Mouse (Mus musculus): ENCODE measurements around the gene Edn2.

Edn2 gene

DNA sequence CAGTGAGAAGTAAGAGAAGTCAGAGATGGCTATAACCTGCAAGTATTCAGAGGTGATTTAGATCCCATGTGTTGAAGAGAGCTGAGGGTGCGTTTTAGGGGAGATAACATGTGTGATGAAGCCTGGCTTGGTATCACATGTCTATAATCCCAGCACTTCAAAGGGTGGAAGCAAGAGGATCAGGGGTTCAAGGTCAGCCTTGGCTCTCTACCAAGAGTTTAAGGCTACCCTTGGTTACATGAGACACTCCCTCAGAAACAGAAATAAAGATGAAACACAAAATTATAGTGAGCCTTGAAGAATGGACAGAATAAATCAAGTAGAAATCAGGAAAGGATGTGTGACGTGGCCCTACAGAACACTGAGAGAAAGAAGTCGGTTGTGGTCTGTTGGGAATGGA is 7.3 kb upstream of the Edn2 start:
- DNase-seq (ENCODE audit: low spot score in 2 of 2): no peak

DNA sequence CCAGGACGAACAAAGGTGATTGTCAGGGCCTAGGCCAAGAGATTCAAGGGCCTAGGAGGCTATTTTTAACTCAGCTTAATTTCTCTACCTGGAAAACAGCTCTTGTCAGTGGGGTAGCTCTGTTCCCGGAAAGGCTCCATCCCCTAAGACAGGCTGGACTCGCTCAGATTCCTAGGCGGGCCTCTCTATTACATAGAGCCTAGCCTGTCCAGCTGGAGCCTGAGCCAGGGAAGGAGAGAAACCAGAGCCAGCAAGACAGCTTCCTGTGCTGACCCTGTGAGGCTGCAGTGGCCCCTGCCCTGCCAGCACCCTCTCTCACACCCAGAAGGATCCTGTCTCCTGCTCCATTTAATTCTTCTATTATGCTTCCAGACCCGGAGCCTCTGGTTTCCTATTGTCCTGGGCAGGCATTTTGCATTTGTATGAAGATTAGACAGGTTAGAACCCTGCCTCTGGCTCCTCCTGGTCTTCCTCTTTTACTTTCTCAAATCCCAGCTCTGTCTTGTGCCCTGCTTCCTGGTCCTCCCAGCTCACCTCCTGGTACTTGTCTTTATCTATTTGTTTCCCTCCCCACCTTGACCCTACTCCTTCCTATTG is 2.2 kb upstream of the Edn2 start:
- DNase-seq (ENCODE audit: low spot score in 2 of 2): no peak

DNA sequence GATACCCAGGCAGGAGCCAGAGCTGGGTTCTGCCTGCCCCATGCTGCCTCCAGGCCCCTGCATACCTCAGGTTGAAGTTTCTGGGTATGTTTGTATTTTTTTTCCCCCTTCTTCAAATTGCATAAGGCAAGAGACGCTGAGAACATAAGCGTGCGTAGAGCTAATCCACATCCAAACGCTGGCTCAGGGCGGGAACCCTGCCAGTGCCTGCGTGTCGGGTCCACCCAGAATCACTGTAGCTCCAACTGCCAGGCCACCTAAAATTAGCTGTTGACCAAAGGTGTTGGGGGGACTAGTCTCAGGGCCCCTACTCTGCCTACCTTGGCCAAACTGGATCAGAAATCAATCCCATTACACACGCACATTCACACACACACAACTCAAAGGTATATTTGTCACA is 1.6 kb downstream of the Edn2 start:
- DNase-seq (ENCODE audit: low spot score in 2 of 2): no peak

DNA sequence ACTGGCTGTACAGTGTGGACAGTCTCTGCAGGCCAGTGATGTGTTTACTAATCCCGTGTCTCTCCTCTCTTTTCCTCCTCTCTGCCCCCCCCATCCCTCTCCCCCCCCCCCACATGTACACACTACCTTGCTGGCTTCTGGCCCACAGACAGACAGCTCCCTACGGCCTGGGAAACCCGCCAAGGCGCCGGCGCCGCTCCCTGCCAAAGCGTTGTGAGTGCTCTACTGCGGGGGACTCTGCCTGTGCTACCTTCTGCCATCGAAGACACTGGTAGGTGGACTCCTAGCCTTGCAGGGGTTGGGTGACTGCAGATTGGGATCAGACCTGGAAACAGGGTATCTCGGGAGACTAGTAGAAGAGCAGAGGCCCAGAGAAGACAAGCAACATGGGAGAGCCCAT is 2.2 kb downstream of the Edn2 start:
- DNase-seq (ENCODE audit: low spot score in 2 of 2): peak in 1 of 2 experiments; percentile 66

DNA sequence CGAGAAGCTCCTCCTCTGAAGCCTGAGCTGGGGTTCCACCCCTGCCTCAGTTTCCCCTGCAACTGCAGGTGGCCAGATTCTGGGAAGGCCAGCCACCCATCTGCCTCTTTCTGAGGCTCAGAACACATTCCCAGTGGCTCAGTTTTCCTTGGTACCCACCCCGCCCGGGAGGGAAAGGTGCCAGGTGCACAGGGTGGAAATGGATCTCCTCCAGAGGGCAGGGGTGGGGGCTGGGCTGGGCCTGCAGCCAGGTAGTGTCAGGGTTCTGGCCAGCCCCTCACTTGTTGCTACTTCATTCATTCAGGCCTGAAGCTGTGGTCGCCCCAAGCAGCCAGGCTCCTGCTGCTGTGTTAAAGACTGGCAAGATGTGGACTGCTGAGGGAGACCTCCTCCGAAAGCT is 3.3 kb downstream of the Edn2 start:
- no peak for DNase-seq (ENCODE audit: low spot score in 2 of 2)

DNA sequence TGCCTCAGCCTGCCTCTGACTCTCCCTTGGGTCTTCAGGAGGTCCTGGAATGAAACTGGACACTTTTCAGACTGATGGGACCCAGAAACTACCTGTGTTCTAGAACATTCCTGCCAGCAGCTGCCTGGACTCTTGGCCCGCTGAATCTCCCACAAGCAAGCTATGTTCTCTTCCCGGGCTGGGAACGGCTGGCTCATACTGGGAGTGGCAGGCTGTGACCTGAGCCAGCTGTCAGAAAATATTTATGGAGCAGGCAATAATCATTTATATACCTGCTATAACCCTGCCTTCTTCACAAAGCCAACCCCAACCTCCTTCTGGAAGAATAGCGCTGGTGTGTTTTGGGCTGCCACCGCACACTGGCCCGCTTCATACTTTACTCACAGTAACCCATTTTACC is 6.8 kb downstream of the Edn2 start:
- DNase-seq (ENCODE audit: low spot score in 2 of 2): no peak

DNA sequence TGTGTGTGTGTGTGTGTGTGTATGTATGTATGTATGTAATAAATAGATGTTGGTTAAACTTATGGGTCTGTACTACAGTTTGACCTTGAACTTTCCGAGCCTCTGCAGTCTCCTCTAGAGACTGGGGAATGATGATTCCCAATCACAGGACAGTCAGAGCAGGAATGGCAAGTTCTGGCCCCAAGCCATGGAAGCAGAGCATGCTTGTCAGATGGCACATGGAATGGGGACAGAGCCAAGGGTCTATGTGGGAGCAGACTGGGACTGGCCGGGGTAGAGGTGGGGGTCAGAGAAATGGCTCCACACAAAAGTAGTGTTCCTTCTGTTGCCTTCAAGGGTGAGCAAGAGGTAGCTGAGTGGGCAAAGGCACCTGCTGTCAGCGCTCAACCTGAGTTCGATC is 7.3 kb downstream of the Edn2 start:
- no peak for DNase-seq (ENCODE audit: low spot score in 2 of 2)

DNA sequence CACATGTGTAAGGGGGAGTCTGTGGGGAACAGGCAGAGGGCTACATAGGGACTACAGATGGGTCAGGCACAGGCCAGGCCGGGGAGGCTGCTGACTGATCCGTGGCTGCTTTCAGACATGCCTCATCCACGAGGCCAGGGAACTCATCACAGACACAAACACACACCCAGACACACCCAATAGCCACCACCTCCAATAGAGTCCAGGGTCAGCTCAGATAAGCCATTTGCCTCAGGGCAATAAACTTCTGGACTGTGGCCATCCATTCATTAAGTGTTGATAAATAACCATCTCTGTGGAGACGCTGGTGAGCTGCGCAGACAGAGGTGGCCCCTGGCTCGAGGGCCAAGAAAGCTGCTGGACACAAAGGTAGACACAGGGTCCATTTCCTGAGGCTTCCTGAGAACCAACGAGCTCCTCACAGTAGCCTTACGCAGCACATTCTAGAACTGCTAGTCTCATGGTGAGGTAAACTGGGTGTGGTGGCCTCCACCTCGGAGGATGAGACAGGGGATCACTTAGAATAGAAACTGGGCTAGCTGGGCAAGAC is 9.5 kb downstream of the Edn2 start:
- no peak for DNase-seq (ENCODE audit: low spot score in 2 of 2)

DNA sequence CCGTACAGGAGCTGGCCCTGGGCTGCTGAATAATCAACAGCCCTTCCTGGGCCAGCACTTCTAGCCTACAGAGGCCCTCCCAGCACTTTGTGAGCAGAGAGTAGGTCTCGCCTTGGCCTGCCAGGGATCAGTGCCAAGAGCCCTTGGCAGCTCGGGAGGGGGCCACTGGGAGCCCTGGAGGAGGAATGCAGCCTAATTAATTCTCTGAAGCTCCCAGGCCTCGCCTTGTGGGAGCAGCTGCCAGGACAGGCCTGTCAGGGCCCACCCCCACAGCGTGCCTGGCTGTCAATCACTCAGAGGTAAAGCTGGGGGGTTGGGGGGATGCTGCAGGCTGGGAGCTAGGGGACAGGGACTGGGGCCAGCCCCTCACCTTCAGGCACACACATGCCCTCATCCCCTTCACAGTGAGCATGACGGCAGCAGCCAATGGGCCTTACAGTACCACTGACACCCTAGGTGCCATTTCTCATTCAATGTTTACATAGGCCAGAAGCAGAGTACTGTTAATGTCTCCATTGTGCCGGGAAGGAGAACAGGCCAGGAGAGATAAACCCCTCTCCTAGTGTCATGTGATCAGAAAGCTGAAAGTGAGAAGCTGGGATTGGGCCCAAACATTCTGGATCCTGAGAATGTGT is 11.2 kb downstream of the Edn2 start:
- DNase-seq (ENCODE audit: low spot score in 2 of 2): peak in 1 of 2 experiments; percentile 54

DNA sequence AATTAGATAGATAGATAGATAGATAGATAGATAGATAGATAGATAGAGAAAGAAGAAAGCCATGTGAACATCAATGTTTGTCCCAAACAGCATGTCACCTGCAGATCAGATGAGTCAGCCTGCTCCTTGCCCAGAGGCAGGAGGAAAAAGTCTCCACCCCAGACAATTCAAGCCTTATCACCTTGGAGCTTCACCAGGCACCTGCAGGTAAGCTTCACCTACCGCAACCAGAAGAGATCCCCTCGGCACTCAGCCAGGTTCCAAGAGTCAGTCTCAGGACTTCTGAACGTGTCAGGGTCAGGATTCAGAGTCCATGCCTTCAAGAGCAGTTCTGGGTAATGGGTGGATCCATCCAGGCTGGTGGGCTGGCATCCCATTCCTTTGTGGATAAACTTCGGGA is 18.1 kb downstream of the Edn2 start:
- DNase-seq (ENCODE audit: low spot score in 2 of 2): no peak

DNA sequence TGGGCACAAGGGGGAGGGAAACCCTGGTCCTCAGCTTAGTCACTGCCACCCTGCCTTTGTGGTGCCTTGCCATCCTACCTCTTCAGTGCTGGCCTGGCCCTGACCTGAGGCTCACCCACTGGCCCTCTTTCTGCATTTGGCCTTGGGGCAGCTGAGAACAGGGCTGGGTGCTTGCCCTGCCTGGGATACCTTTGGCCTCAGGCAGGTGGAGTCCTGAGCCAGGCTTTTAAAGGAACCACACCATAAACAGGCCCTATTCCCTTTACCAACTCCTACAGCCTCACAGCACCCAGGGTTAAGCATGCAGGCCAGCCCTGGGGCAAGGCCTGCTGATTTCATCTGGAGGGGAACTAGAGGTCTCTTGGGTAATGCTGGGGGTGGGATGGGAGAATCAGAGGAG is 19.5 kb downstream of the Edn2 start:
- no peak for DNase-seq (ENCODE audit: low spot score in 2 of 2)

DNA sequence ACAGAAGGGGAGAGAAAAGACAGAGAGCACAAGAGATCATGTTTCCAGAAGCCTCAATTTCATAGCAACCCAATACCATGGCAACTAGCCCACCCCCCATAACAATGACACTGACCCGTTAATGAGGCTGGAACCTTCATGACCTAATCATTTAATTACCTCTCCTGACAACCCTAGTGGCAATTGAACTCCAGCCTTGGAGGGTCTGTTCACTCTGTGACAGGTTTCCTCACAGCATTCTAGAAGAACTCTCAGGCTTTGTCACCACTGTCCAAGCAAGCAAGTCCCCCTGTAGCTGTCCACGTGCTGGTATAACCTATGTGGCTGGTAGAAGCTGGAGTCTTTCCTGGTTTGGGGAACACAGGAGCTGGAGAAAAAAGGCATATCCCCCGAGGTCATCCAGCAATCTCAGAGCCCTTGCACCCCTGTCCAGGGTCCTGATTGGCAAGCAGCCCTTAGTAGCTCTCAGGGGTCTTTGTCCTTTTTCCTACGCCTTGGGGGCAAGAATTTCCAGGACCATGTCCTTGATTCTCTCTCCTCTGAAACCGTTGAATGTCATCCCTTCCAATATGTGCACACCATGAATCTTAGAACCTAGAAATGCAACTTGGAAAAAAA is 23.5 kb downstream of the Edn2 start:
- DNase-seq (ENCODE audit: low spot score in 2 of 2): no peak

DNA sequence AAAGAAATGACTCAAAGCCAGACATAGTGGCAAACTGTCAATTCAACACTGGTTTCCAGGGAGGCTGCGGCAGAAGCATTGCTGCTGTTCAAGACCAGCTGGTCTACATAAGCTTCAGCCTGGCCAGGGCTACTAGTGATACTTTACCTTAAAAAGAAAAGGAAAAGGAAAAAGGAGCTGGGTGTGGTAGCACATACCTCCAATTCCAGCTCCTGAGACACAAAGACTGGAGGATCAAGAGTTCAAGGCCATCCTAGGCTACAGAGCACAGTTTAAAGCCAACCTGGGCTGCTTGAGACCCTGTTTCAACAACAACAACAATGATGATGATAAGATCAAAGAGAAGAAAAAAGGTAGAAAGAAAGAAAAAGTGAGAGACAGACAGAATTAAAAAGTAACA is 25.4 kb downstream of the Edn2 start:
- DNase-seq (ENCODE audit: low spot score in 2 of 2): no peak

DNA sequence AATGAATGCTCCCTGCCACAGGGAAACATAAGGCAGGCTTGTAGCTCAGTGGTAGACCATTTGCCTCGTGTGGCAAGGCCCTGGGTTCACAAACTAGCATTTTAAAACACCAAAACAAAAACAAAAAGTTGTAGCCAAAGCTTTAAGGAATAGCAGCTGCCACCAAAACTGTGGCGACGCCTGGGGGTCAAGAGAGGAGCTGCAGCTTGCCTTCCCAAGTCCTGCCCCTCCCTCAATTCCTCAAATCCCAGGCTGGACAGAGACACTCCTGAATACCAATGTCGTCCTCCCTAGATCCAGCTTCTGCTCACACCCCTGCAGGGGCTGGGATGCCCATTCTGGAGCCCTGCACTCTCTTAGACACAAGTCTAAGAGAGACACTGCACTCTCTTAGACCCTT is 25.9 kb downstream of the Edn2 start:
- DNase-seq (ENCODE audit: low spot score in 2 of 2): no peak

DNA sequence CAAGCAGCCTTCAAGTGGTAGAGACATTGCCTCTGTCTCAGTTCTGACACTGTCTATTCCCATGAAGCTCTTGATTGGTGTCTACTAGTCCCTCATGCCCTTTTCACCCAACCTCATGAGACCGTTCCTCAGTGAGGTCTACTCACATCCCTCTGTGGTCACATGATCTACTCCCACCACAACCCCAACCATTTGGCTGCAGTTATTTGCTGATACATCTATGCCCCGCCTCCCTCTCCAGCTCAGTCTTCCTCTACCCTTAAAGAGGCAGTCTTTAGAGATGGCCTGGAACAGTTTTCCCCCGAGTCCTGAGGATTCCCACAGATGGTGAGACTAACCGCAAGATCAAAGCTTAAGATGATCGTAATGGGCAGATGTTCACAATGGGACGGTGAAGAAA is 27.2 kb downstream of the Edn2 start:
- DNase-seq (ENCODE audit: low spot score in 2 of 2): no peak

DNA sequence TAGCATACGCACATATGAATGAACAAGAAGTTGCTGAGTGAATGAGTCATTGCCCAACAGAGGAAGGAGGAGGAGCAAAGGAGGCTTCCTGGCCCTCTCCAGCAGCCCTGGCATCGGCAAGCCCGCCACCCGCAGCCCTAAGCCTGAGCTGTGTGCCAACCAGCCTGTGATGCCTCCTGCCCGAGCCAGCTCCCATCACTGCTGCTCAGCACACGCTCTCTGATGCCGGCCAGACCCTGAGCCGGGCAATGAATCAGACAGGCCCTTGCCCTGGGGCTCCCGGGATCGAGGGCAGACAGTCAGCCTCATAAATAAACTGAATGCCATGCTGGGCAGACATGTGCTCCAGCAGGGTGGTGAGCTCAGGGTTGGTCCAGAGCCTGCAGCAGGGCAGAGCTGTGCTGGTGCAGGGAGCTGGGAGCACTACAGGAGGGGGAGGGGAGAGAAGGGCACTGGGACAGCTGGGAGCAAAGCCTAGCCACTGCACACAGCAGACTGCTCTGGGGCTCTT is 27.7 kb downstream of the Edn2 start:
- DNase-seq (ENCODE audit: low spot score in 2 of 2): peak; percentile 68 to 83

DNA sequence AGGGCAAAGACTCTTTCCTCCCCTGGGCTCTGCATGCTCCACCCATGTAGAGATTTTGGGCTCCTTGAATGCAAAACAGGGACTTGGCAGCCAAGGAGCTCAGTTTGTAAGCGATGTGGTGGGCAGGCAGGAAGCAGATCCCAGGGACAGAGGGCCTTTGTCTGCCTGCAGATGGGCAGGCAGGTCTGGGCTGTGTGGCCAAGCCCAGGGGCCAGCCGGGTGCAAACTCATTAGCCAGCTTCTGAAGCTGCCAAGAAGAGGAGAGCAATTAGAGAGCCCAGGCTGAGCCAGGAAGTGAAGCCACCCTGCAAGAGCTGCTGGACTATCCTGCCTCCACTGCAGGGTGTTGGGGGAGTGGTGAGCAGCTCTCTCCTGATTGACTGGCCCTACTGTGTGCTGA is 28.9 kb downstream of the Edn2 start:
- DNase-seq (ENCODE audit: low spot score in 2 of 2): peak; percentile 33 to 57

DNA sequence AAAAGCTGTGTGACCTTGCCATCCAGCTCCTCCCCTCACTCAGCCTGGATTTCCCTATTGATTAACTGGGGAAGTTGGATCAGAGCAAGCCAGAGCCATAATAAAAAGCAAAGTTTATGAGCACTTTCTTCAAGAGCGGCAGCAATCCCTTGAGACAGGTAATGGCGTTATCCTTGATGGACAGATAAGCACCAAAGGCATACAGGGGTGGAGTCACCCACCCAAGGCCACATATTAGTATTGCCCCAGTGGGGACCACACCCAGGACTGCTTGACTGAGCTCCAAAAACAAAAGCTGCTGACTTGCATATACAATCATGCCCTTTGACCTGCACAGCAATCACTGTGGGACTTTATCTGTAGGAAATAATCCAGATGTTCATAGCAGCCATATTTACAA is 31.0 kb downstream of the Edn2 start:
- no peak for DNase-seq (ENCODE audit: low spot score in 2 of 2)

DNA sequence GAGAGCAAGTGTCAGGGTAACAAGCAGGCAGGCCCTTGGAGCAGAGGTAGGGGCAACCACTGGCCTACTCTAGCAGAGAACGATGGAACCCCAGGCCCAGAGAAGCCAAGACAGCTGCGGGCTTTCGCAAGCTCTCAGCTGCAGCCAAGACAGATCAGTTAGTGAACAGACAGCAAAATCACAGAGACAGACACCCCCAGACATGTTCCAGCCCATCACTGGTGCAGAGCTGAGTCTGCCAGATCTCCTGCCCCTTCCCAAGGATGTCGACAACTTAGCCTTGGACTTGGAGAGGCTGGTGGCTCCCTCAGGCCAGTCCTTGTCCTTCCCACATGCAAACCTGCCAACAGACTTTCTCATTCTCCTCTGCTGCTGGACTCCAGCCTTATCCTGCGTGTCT is 33.0 kb downstream of the Edn2 start:
- DNase-seq (ENCODE audit: low spot score in 2 of 2): no peak

DNA sequence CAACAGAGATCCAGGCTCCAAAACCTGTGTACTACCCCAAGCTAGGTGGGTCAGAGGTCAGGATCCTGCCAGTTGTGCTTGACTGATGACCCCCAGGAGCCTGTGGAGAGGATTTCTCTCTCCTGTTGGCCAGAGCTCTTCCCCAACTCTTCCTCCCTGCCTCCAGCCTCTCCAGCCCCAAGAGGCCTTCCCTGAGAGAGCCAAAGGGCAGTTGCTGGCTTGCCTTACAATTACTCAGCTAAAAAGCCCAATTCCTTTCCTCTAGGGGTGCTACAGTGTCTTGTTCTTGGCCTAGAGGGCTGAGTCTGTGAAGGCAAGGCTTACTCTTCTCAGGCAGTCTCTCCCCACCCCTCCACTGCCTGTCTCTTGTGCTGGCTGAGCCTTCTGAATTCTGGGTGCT is 34.0 kb downstream of the Edn2 start:
- DNase-seq (ENCODE audit: low spot score in 2 of 2): no peak

DNA sequence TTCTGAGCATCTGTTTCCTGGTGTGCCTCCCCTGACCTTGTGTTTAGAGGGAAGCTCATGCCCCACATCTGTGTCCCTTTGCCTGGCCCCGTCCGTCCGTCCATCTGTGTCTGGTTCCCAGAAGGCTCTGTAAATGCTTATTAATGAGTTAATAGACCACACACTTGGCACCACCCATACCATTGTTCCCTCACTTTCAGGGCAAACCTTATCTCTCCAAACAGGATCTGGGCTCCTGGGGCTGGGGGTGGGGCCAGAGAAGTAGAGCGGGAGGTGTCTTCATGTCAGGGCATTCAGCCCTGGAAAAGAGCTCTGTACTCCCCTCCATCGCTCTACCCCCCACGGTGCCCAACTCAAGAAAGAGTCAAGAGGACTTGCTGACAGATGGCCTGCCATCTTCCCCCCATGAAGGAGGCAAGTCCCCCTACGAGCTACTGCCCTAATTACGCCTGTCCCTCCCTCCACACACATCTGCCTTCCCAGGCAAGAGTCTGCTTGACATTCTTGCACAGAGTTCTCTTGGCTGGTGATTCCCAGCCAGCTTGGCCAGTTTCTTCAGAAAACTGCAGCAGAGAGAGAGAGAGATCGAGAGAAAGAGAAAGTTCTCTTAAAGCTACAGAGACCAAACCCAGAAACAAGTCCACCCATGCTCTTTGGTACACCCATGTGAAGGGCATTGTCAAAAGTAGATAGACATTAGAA is 38.3 kb downstream of the Edn2 start:
- DNase-seq (ENCODE audit: low spot score in 2 of 2): no peak

DNA sequence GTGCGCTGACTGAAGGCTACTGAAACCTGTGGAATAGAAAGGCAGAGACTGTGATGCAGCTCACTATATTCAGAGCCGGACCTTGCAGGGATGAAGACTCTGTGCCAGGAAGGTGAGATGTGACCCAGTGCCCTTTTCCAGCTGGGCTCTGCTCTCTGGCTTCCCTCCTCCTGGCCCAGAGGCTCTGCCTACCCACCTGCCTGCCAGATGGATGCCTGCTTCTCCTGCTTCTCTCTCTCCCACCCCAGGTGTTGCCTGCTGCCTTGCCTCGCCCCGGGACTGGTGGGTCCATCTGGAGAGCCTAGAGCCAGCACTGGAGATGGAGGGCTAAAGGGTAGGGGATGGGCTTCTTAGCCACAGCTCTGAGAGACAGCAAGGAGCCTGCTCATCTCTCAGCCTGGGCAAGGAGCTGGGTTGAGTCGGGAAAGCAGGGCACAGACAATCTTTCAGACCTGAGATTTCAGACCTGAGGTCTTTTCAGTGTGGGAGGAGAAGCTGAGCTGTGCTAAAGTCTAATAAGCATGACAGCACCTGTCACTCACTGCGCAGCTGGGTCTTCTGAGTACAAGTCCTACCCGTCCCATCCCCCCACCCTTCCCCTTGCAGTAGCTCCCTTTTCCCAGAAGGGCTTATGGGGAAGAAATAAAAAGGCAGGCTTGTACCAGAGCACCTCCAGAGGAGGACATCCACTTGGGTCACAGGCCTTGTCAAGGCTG is 39.7 kb downstream of the Edn2 start:
- DNase-seq (ENCODE audit: low spot score in 2 of 2): no peak
